ENCODE assay signal across 24 mouse cellular contexts in the genomic region with DNA sequence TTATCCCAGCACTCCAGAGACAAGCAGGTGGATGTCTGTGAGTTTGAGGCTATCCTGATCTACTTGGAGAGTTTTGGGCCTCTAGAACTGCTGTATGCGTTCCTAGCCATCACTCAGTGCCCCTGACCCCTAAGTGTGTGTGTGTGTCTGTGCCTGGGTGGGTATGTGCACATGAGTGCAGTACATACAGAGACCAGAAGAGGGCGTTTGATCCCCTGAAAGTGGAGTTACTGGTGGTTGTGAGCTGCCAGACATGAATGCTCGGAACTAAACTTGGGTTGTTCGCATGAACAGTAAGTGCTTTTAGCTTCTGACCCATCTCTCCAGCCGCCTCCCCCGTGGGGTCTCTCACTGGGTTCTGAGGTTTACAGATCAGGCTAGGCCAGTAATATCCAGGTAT. TPM values are rescaled to one million over a fixed set of nuclear protein-coding genes. Genes with fewer than 3 reads are reported as not detected.
"Had no signal": no experiment of that assay in that cellular context is flagged by ENCODE, and none has a peak within 500 bp of the region (broad histone marks: within the 10 kb centered on the region; RNA-seq: fewer than 3 reads in every experiment).

No protein-coding gene starts in this region.

- H3K9me3 ChIP-seq: neural tube, embryonic 15.5 days had no signal

- H3K4me1 ChIP-seq: limb, embryonic 12.5 days; neural tube, embryonic 15.5 days had no signal

- H3K4me3 ChIP-seq: limb, embryonic 12.5 days; midbrain, embryonic 13.5 days; myocyte; neural tube, embryonic 15.5 days had no signal

- ATAC-seq: midbrain, embryonic 13.5 days had no signal

- H3K9ac ChIP-seq: limb, embryonic 12.5 days; midbrain, embryonic 13.5 days; neural tube, embryonic 15.5 days had no signal

- H3K36me3 ChIP-seq: limb, embryonic 12.5 days; midbrain, embryonic 13.5 days; neural tube, embryonic 15.5 days had no signal

- H3K27ac ChIP-seq: limb, embryonic 12.5 days; midbrain, embryonic 13.5 days; neural tube, embryonic 15.5 days had no signal

- DNase-seq: kidney, adult 11 months; kidney, adult 9 months; kidney, postnatal 14 days; layer of hippocampus, adult 9-11 months; layer of hippocampus, postnatal 36 days; lung, postnatal 36 days; right cerebral cortex, adult 18-20 months; right cerebral cortex, postnatal 25 days; spleen, adult 18-20 months; thymus, postnatal 14 days had no signal

- H3K4me2 ChIP-seq: limb, embryonic 12.5 days; midbrain, embryonic 13.5 days; neural tube, embryonic 15.5 days had no signal

- H3K27me3 ChIP-seq: neural tube, embryonic 15.5 days had no signal

RNA-seq across cellular contexts. Expression of gene Phldb3, which starts 12.4 kb away (rescaled TPM):
- polyA plus RNA-seq: midbrain, embryonic 13.5 days; neural tube, embryonic 11.5 days; neural tube, embryonic 15.5 days had no signal

RNA-seq across cellular contexts. Expression of gene Lypd3, which starts 13.4 kb away (rescaled TPM):
- total RNA-seq: liver, adult 2 months; megakaryocyte progenitor cell, adult 5-6 weeks had no signal
- polyA plus RNA-seq: liver, adult 2 months; midbrain, embryonic 13.5 days; myocyte had no signal

RNA-seq across cellular contexts. Expression of gene Zfp575, which starts 35.5 kb away (rescaled TPM):
- total RNA-seq: liver, adult 2 months had no signal
- polyA plus RNA-seq: liver, adult 2 months had no signal

RNA-seq across cellular contexts. Expression of gene Tex101, which starts 53.5 kb away (rescaled TPM):
- total RNA-seq: layer of hippocampus, postnatal 36 days; left cerebral cortex, adult 8-10 months; left cerebral cortex, postnatal 36 days; liver, adult 2 months; megakaryocyte progenitor cell, adult 5-6 weeks had no signal
- polyA plus RNA-seq: large intestine, adult 2 months; limb, embryonic 12.5 days; liver, adult 2 months; liver, embryonic 16.5 days; lung, embryonic 16.5 days; myocyte; neural tube, embryonic 11.5 days; neural tube, embryonic 15.5 days; stomach, embryonic 14.5 days; urinary bladder, adult 2 months had no signal
